Mouse (Mus musculus) small intestine, adult 2 months (tissue): ENCODE results near the gene Nid1.

ENCODE experiments used
- CTCF ChIP-seq: fragments of 200-500 bp; IDR thresholded peaks from 2 replicates; pipeline ENCODE4 v1.5.1; 2012; ENCODE audit warnings: low read depth, mild to moderate bottlenecking, control low read depth, inconsistent platforms, low read length, moderate library complexity, mixed read lengths; ENCODE audit not compliant: insufficient replicate concordance, insufficient read length; ENCODE audit errors: extremely low read depth
- POLR2A ChIP-seq: fragments of 200-500 bp; IDR thresholded peaks from 2 replicates; pipeline ENCODE4 v1.6.1; 2012; ENCODE audit warnings: low read depth, mild to moderate bottlenecking, control low read depth, inconsistent platforms, low read length, moderate library complexity

DNA sequence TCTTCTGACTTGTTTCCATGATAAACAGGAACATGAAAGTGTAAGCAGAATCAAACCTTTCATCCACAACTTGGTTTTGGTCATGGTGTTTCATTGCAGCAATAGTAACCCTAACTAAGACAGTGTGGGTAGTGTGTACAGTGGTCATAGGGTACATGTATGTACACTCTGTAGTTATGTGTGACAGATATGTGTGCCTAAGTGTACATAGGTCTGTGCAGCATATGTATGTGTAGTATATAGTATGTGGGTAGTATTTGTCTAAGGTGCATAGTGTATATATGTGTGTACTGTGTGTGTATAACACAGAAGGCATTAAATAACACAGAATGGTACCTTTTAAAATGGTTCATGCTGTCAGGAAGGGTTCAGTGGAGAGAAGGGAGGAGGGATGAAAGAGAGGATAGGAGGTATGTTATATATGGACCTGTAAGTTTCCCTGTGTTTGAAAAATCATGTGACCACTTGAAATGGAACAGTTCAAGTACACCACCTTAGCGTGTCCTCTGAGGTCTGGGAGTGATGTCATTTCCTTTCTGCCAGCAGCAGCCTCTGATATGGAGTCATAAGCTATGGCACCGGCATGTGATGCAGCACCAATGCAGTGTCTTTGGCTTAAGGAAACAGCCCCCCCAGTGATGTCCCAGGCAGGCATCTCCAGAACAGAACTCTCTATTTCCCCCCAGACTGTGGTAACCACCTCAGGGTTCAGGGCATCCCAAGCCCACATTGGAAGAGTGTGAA, 100.1 kb downstream of the Nid1 start:
- no peak for TF ChIP-seq CTCF
- TF ChIP-seq POLR2A, result no peak
